Mouse (Mus musculus) hematopoietic multipotent progenitor cell, adult 10-12 weeks (in vitro differentiated cells): ENCODE data around the gene Stx19. TPM values are rescaled to one million over a fixed set of nuclear protein-coding genes. Genes with fewer than 3 reads are reported as not detected.

ENCODE experiments used
- polyA plus RNA-seq: library from polyadenylated mRNA; stranded (reverse); fragments of >175 nt; gene quantifications from 2 replicates; pipeline ENCODE4 v1.2.3, GENCODE M21; 2012; ENCODE audit warnings: low replicate concordance

Gene Stx19
- not detected in 2 replicates for polyA plus RNA-seq

DNA sequence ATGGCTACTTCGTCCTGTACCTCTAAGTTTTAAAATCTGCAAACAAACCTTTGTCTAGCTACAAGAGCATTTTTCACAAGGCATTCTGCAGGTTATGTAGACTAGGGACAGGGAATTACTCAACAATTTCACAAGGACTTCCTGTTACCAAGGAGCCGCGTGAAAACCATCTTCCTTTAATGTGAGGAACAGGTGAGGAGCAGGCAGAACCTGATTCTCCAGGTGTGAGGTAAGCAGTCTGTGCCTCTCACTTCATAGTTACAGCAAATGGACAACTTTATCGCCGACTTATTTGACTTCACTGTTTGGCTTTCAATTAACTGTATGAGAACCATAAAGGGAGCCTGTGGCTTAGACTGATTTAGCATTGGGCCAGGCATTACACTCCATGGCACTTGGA, at the start of gene Stx19:
Stx19 (plus strand) TSS at position 186 of the 400 bp plus-strand sequence.

GRCm38 (mm10) chr16:62786621-62787331, 27.7 kb upstream of the Stx19 start, which contains the start of gene Nsun3:
Nsun3 (minus strand) TSS chr16:62786818.

DNA sequence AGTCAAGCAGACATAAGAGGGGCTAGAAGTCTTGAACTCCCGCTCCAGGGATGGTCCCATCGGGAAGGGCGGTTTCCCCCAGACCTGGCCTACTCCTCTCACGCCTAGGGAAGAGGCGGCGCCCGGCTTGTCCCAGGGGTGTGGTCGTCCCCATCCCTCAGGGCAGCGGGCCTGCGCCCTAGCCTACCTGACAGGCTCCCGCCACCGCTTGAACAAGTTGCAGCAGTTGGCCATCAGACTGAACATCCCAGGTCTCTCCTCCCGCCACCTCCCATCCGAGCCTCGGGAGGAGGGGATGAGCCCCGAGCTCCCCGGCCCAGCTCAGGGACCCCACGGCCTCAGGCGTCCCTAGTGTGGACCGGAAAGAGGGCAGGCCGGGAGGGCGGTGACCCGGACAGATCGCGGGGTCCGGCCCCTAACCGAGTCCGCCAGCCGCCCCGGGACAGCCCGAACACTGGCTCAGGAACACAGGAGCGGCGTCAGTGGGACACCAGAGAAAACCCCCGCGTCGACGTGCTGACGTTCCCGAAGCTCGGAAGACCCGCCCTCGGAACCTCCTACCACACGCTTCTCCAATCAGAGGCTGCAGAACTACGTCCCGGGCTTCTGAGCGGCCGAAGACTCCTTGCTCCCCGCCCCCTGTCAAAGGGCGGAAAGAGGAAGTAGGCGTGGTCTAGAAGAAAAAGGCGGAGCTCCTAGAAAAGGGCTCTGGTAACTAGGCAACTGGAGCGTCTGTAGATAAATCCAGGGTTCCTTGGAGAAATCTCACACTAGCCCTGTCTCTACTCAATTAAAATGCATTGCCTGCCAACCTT, 32.2 kb downstream of the Stx19 start, which contains the start of gene Arl13b:
Arl13b (minus strand) TSS at position 543 of the 815 bp plus-strand sequence.

GRCm38 (mm10) chr16:62854191-62855068, 40.0 kb downstream of the Stx19 start, which contains the start of gene Pros1:
Pros1 (plus strand) TSS chr16:62854307.

Other genes with a start within 250 kb of the Stx19 start
- 1.8 and 2.2 TPM in 2 replicates for gene Nsun3, start 27.9 kb upstream of the Stx19 start, polyA plus RNA-seq
- gene Arl13b, start 32.4 kb downstream of the Stx19 start, polyA plus RNA-seq: 3.2 and 7.5 TPM in 2 replicates
- gene Pros1, start 39.6 kb downstream of the Stx19 start, polyA plus RNA-seq: 0.35 and 1.2 TPM in 2 replicates